Mouse (Mus musculus): ENCODE measurements around the gene Zfand3.

DNA sequence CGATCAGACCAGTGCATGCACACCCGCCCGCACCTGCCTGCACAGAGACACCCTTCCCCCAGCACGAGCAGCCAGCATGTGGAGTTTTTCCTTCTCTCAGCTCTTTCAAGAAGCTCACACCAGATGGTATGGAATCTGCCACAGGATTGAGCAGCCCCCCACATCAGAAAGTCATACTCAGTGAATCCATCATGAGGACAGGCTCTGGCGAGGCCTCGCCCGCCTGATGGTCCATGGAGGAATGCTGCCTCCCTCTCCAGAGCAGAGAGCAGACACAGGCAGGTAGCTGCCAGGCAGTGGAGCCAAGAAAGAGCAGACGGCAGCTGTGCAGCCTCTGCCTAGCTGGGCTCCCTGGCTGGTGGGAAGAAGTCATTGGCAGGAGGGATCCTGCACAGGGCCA is 11.0 kb upstream of the Zfand3 start:
- TF ChIP-seq USF1 (IDR thresholded peaks at IDR 0.05; ENCODE audit: low read depth) (no peak), POLR2A (IDR thresholded peaks at IDR 0.05; ENCODE audit: insufficient read length, low read depth) (no peak), TCF12 (IDR thresholded peaks at IDR 0.05; ENCODE audit: insufficient read depth, poor library complexity, severe bottlenecking) (no peak)
